Mouse (Mus musculus): Measurements from ENCODE around the gene Otx1.

Gene Otx1

GRCm38 (mm10) chr11:21950094-21950493 is 52.6 kb downstream of the Otx1 start:
- DNase-seq (ENCODE audit: low read depth, low spot score), result no peak
